Mouse (Mus musculus): Measurements from ENCODE around the gene Plp2. TPM values are rescaled to one million over a fixed set of nuclear protein-coding genes. Genes with fewer than 3 reads are reported as not detected.

Gene Plp2
- polyA plus RNA-seq, 1 experiment, result 5.2 TPM

DNA sequence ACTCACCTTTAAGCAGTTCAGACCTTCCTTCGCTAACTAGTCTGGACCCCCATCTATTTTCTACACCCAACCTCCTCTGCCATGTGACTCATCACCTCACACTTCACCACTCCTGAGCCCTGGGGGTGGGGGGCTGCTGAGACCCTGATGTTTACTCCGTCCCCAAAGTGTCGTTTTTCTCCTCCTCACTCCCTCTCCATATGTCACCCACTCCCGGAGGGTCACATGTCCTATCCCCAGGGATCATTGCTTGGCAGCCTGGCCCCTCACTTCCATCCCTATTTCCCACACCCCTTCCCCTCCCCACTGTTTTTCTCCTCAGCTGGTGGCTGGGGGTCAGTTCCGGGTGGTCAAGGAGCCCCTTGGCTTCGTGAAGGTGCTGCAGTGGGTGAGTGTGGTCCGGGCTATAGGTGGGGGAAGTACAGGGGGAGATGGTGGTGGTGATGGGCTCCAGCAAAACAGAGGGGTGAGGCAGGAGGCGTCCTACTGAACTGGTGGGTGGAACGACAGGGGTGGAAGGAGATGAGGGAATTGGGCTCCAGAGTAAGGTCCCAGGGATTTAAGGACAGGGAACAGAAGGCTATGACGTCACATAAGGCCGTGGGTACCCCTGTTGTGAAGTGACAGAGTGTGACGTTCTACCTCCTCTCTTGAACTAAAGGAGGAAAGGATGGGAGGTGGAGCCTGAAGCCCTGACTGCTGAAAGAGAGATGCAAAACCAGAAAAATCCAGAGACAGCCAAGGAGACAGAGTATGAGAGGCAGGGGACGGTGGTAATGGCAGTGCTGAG, 31.5 kb downstream of the Plp2 start:
- peak; percentile 56 to 68 for DNase-seq
- H3K27ac ChIP-seq (ENCODE audit: insufficient read depth, low read length), result peak overlapping the region; percentile 82
- TF ChIP-seq CTCF (IDR thresholded peaks at IDR 0.05; ENCODE audit: borderline replicate concordance, insufficient read depth, low read depth, low read length), result no peak
- no peak for TF ChIP-seq POLR2A (IDR thresholded peaks at IDR 0.05; ENCODE audit: borderline replicate concordance, insufficient read depth, low read length)
- WGBS, result 9% methylated on average over 13 of the region's 13 CpGs
- H3K4me3 ChIP-seq (replicated peaks; ENCODE audit: insufficient read depth, low read depth, low read length), result peak overlapping the region; percentile 100
- H3K27me3 ChIP-seq (ENCODE audit: control insufficient read depth, insufficient read depth, low read length), result no peaks in the 10 kb centered on the region
- H3K4me1 ChIP-seq (ENCODE audit: control insufficient read depth, insufficient read depth, low read length), result peaks cover 6% of the 10 kb centered on the region; the same call in 1 of the 2 replicates

GRCm38 (mm10) chrX:7638401-7639091, 32.6 kb downstream of the Plp2 start, which contains the start of gene Syp:
Gene Syp (plus strand): TSS chrX:7638471.
- WGBS, result 8% methylated on average over 37 of the region's 42 CpGs
- Histone ChIP-seq H3K4me1 (ENCODE audit: control insufficient read depth, insufficient read depth, low read length) (peaks cover 3% of the 10 kb centered on the region; the same call in 1 of the 2 replicates), H3K27me3 (ENCODE audit: control insufficient read depth, insufficient read depth, low read length) (no peaks in the 10 kb centered on the region), H3K4me3 (replicated peaks; ENCODE audit: insufficient read depth, low read depth, low read length) (peak within 1 kb of the TSS; percentile 100), H3K27ac (ENCODE audit: insufficient read depth, low read length) (peak within 1 kb of the TSS; percentile 82)
- TF ChIP-seq CTCF (IDR thresholded peaks at IDR 0.05; ENCODE audit: borderline replicate concordance, insufficient read depth, low read depth, low read length) (no peak), POLR2A (IDR thresholded peaks at IDR 0.05; ENCODE audit: borderline replicate concordance, insufficient read depth, low read length) (peak; percentile 79)
- DNase-seq, result peak; percentile 93 to 94

DNA sequence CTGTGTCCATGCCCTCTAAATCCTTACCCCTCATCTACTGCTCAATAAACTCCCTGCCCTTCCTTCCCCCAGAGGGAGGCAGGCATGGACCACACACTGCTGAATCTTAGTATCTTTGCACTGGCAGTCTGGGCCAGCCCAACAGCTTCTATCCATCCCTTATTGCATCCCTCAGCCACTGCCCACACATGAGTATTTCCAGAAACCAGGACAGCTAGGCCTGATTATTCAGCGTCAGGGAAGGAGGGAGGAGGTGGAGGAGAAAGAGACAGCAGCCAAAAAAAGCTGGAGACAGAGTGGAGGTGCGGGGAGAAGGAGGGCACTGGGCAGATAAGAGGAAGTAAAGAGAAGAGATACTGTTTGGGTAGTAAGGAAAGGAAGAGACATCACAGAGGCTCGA, 36.1 kb downstream of the Plp2 start:
- no peak for TF ChIP-seq CTCF (IDR thresholded peaks at IDR 0.05; ENCODE audit: borderline replicate concordance, insufficient read depth, low read depth, low read length)
- TF ChIP-seq POLR2A (IDR thresholded peaks at IDR 0.05; ENCODE audit: borderline replicate concordance, insufficient read depth, low read length), result no peak
- Histone ChIP-seq H3K4me3 (replicated peaks; ENCODE audit: insufficient read depth, low read depth, low read length) (no peak overlapping the region), H3K27ac (ENCODE audit: insufficient read depth, low read length) (no peak overlapping the region), H3K27me3 (ENCODE audit: control insufficient read depth, insufficient read depth, low read length) (no peaks in the 10 kb centered on the region), H3K4me1 (ENCODE audit: control insufficient read depth, insufficient read depth, low read length) (no peaks in the 10 kb centered on the region)
- WGBS, result 41% methylated on average over 3 of the region's 3 CpGs
- DNase-seq, result no peak

GRCm38 (mm10) chrX:7632560-7632959, 38.6 kb downstream of the Plp2 start:
- H3K4me3 ChIP-seq (replicated peaks; ENCODE audit: insufficient read depth, low read depth, low read length), result no peak overlapping the region
- WGBS, result 93% methylated on average over 6 of the region's 6 CpGs
- H3K27me3 ChIP-seq (ENCODE audit: control insufficient read depth, insufficient read depth, low read length), result no peaks in the 10 kb centered on the region
- no peak for DNase-seq
- H3K27ac ChIP-seq (ENCODE audit: insufficient read depth, low read length), result no peak overlapping the region
- TF ChIP-seq POLR2A (IDR thresholded peaks at IDR 0.05; ENCODE audit: borderline replicate concordance, insufficient read depth, low read length), result no peak
- TF ChIP-seq CTCF (IDR thresholded peaks at IDR 0.05; ENCODE audit: borderline replicate concordance, insufficient read depth, low read depth, low read length), result no peak
- H3K4me1 ChIP-seq (ENCODE audit: control insufficient read depth, insufficient read depth, low read length), result no peaks in the 10 kb centered on the region

Other genes with a start within 250 kb of the Plp2 start
- gene Foxp3, start 97.7 kb downstream of the Plp2 start, polyA plus RNA-seq (2012; rRNA removed), result 0.03 TPM in 1 of 2 replicates, not detected in the other
- 20.6 and 21.4 TPM in 2 replicates for gene Ppp1r3f, start 97.1 kb downstream of the Plp2 start, polyA plus RNA-seq (2012; rRNA removed)
- 31.7 and 33.4 TPM in 2 replicates for gene Ccdc22, start 65.9 kb downstream of the Plp2 start, polyA plus RNA-seq (2012; rRNA removed)
- 0.08 and 0.13 TPM in 2 replicates for gene Cacna1f, start 64.3 kb downstream of the Plp2 start, polyA plus RNA-seq (2012; rRNA removed)
- gene Syp, start 32.9 kb downstream of the Plp2 start, polyA plus RNA-seq (2012; rRNA removed), result 945 and 955 TPM in 2 replicates
- gene Prickle3, start 14.1 kb downstream of the Plp2 start, polyA plus RNA-seq (2012; rRNA removed), result 1.7 and 2.1 TPM in 2 replicates
- gene Magix, start 9.9 kb upstream of the Plp2 start, polyA plus RNA-seq (2012; rRNA removed), result 2.2 and 2.6 TPM in 2 replicates
- gene Gpkow, start 25.7 kb upstream of the Plp2 start, polyA plus RNA-seq (2012; rRNA removed), result 30.5 and 33.1 TPM in 2 replicates
- 81.8 and 82.7 TPM in 2 replicates for gene Wdr45, start 42.9 kb upstream of the Plp2 start, polyA plus RNA-seq (2012; rRNA removed)
- gene Gm45208, start 50.9 kb upstream of the Plp2 start, polyA plus RNA-seq (2012; rRNA removed), result 0.54 TPM in 1 of 2 replicates, not detected in the other
- 166 and 179 TPM in 2 replicates for gene Praf2, start 57.0 kb upstream of the Plp2 start, polyA plus RNA-seq (2012; rRNA removed)
- 68.3 and 82.6 TPM in 2 replicates for gene Ccdc120, start 79.5 kb upstream of the Plp2 start, polyA plus RNA-seq (2012; rRNA removed)
- 24.4 and 24.5 TPM in 2 replicates for gene Tfe3, start 91.2 kb upstream of the Plp2 start, polyA plus RNA-seq (2012; rRNA removed)
- gene Gripap1, start 118.4 kb upstream of the Plp2 start, polyA plus RNA-seq (2012; rRNA removed), result 110 TPM in 2 replicates
- gene Kcnd1, start 150.9 kb upstream of the Plp2 start, polyA plus RNA-seq (2012; rRNA removed), result 5.9 and 7.6 TPM in 2 replicates
- 49.4 and 52.5 TPM in 2 replicates for gene Otud5, start 170.0 kb upstream of the Plp2 start, polyA plus RNA-seq (2012; rRNA removed)
- 47.9 and 50.5 TPM in 2 replicates for gene Pim2, start 206.9 kb upstream of the Plp2 start, polyA plus RNA-seq (2012; rRNA removed)
- gene Slc35a2, start 212.6 kb upstream of the Plp2 start, polyA plus RNA-seq (2012; rRNA removed), result 40.6 and 46.8 TPM in 2 replicates
- gene Pqbp1, start 227.9 kb upstream of the Plp2 start, polyA plus RNA-seq (2012; rRNA removed), result 165 and 174 TPM in 2 replicates
- gene Timm17b, start 228.0 kb upstream of the Plp2 start, polyA plus RNA-seq (2012; rRNA removed), result 27.5 TPM in 2 replicates
- not detected in 2 replicates for gene Gm10491, start 236.4 kb upstream of the Plp2 start, polyA plus RNA-seq (2012; rRNA removed)
- gene Gm10490, start 238.2 kb upstream of the Plp2 start, polyA plus RNA-seq (2012; rRNA removed), result not detected in 2 replicates
- gene Pcsk1n, start 248.4 kb upstream of the Plp2 start, polyA plus RNA-seq (2012; rRNA removed), result 395 and 461 TPM in 2 replicates